Mouse (Mus musculus): Measurements from ENCODE around the gene Pde4a.
A peak's percentile ranks its signal among the peaks of the same experiment; 100 is the strongest.
"Not testable (repeated sequence)": the region's sequence is repeated elsewhere in the genome, so short reads cannot be mapped to it uniquely, and the experiment has no call there.

The Pde4a gene

GRCm38 (mm10) chr9:21221383-21221929 lies 55.9 kb downstream of the Pde4a start:
- peak; percentile 52 for DNase-seq

GRCm38 (mm10) chr9:21223490-21223889 lies 58.0 kb downstream of the Pde4a start:
- DNase-seq, result not testable (repeated sequence)

- DNase-seq, result no peak
These were observed 58.4 kb downstream of the Pde4a start for GRCm38 (mm10) chr9:21223906-21224305.

GRCm38 (mm10) chr9:21224576-21225414 lies 59.3 kb downstream of the Pde4a start:
- no peak for DNase-seq

- DNase-seq, result no peak
These were observed 59.9 kb downstream of the Pde4a start for GRCm38 (mm10) chr9:21225415-21225758.

GRCm38 (mm10) chr9:21227342-21227741 lies 61.8 kb downstream of the Pde4a start:
- no peak for DNase-seq

- DNase-seq, result no peak
These were observed 66.0 kb downstream of the Pde4a start for GRCm38 (mm10) chr9:21231551-21231950.

- no peak for DNase-seq
These were observed 67.4 kb downstream of the Pde4a start for GRCm38 (mm10) chr9:21232867-21233266.

- no peak for DNase-seq
These were observed 67.9 kb downstream of the Pde4a start for GRCm38 (mm10) chr9:21233366-21233765.

GRCm38 (mm10) chr9:21233805-21234204 lies 68.3 kb downstream of the Pde4a start:
- no peak for DNase-seq

- no peak for DNase-seq
These were observed 69.8 kb downstream of the Pde4a start for GRCm38 (mm10) chr9:21235341-21235740.

GRCm38 (mm10) chr9:21236991-21237367 lies 71.5 kb downstream of the Pde4a start:
- no peak for DNase-seq

GRCm38 (mm10) chr9:21237368-21238003 lies 72.0 kb downstream of the Pde4a start:
- DNase-seq, result peak; percentile 61

GRCm38 (mm10) chr9:21238004-21238732 lies 72.7 kb downstream of the Pde4a start:
- peak; percentile 46 for DNase-seq

- DNase-seq, result peak; percentile 80
These were observed 73.4 kb downstream of the Pde4a start, which contains the start of gene Keap1 for GRCm38 (mm10) chr9:21238733-21239464. TSS of gene Keap1 (minus strand) at chr9:21239361.

GRCm38 (mm10) chr9:21239465-21239848 lies 73.9 kb downstream of the Pde4a start:
- DNase-seq, result no peak

GRCm38 (mm10) chr9:21241343-21241742 lies 75.8 kb downstream of the Pde4a start:
- peak; percentile 83 for DNase-seq

GRCm38 (mm10) chr9:21243826-21244427 lies 78.4 kb downstream of the Pde4a start:
- peak; percentile 81 for DNase-seq

GRCm38 (mm10) chr9:21244428-21245112 lies 79.1 kb downstream of the Pde4a start:
- DNase-seq, result peak; percentile 73

GRCm38 (mm10) chr9:21245113-21245487 lies 79.6 kb downstream of the Pde4a start:
- no peak for DNase-seq

- DNase-seq, result no peak
These were observed 80.8 kb downstream of the Pde4a start for GRCm38 (mm10) chr9:21246342-21246741.

- no peak for DNase-seq
These were observed 82.8 kb downstream of the Pde4a start, which contains the start of gene S1pr5 for GRCm38 (mm10) chr9:21248326-21248725. TSS of gene S1pr5 (minus strand) at chr9:21248443.

Measured in cerebellum, adult 8-10 months (tissue).